Mouse (Mus musculus) WW6 (cell line): ENCODE measurements around the gene Wfdc18.

ENCODE experiments used
- DNase-seq: peaks from one replicate; pipeline ENCODE4 v3.0.0-alpha.2; 2013; ENCODE audit warnings: low read depth, low spot score

Wfdc18 gene

GRCm38 (mm10) chr11:83742731-83743355 is 34.0 kb downstream of the Wfdc18 start:
- no peak for DNase-seq

- no peak for DNase-seq
These were observed 34.7 kb downstream of the Wfdc18 start for GRCm38 (mm10) chr11:83743525-83743924.

GRCm38 (mm10) chr11:83746152-83746551 is 37.3 kb downstream of the Wfdc18 start:
- DNase-seq: no peak

GRCm38 (mm10) chr11:83746681-83747080 is 37.9 kb downstream of the Wfdc18 start, which contains the start of gene Wfdc21:
Gene Wfdc21 (plus strand): TSS chr11:83746940.
- DNase-seq: no peak

- DNase-seq: no peak
These were observed 38.8 kb downstream of the Wfdc18 start for GRCm38 (mm10) chr11:83747376-83748265.

GRCm38 (mm10) chr11:83753581-83754181 is 44.9 kb downstream of the Wfdc18 start, which contains the start of gene Heatr6:
Gene Heatr6 (plus strand): TSS chr11:83753696.
- DNase-seq: peak; percentile 80

GRCm38 (mm10) chr11:83754227-83754626 is 45.4 kb downstream of the Wfdc18 start:
- DNase-seq: no peak
